Comparison of ENCODE assay signal across 27 mouse cellular contexts in genomic region chr12:8266311-8266710, GRCm38 (mm10). TPM values are rescaled to one million over a fixed set of nuclear protein-coding genes. Genes with fewer than 3 reads are reported as not detected.
"Had no signal": no experiment of that assay in that cellular context is flagged by ENCODE, and none has a peak within 500 bp of the region (broad histone marks: within the 10 kb centered on the region; RNA-seq: fewer than 3 reads in every experiment).

No protein-coding gene starts in this region.

- H3K4me2 ChIP-seq: limb, embryonic 13.5 days; liver, embryonic 12.5 days; liver, embryonic 15.5 days; lung, embryonic 15.5 days; midbrain, embryonic 13.5 days; neural tube, embryonic 13.5 days had no signal

- H3K4me1 ChIP-seq: limb, embryonic 13.5 days; liver, embryonic 12.5 days; liver, embryonic 15.5 days; midbrain, embryonic 10.5 days had no signal

- H3K9ac ChIP-seq: limb, embryonic 13.5 days; liver, embryonic 12.5 days; liver, embryonic 15.5 days; lung, embryonic 15.5 days; midbrain, embryonic 13.5 days; neural tube, embryonic 13.5 days had no signal

- H3K36me3 ChIP-seq: liver, embryonic 12.5 days; lung, embryonic 15.5 days had no signal

- H3K9me3 ChIP-seq: limb, embryonic 10.5 days; limb, embryonic 13.5 days; liver, embryonic 12.5 days; liver, embryonic 15.5 days; lung, embryonic 15.5 days; megakaryocyte, embryonic 14.5 days; midbrain, embryonic 10.5 days; midbrain, embryonic 13.5 days; neural tube, embryonic 13.5 days had no signal

- ATAC-seq: intestine, postnatal 0 days; liver, embryonic 12.5 days; midbrain, embryonic 13.5 days; midbrain, embryonic 16.5 days had no signal

- DNase-seq: layer of hippocampus, adult 9-11 months; liver; lung, adult 18-20 months; lung, postnatal 10 days; lung, postnatal 36 days; thymus, adult 18-20 months; thymus, postnatal 36 days had no signal

- H3K27ac ChIP-seq: layer of hippocampus, adult 2 months; limb, embryonic 10.5 days; limb, embryonic 13.5 days; liver, embryonic 12.5 days; liver, embryonic 15.5 days; lung, embryonic 15.5 days; midbrain, embryonic 10.5 days; midbrain, embryonic 13.5 days; neural tube, embryonic 13.5 days had no signal

- H3K27me3 ChIP-seq: limb, embryonic 13.5 days; liver, embryonic 12.5 days; liver, embryonic 15.5 days; lung, embryonic 15.5 days; megakaryocyte, embryonic 14.5 days; midbrain, embryonic 13.5 days; neural tube, embryonic 13.5 days had no signal

- H3K4me3 ChIP-seq: layer of hippocampus, adult 2 months; limb, embryonic 10.5 days; limb, embryonic 13.5 days; liver, embryonic 12.5 days; liver, embryonic 15.5 days; lung, embryonic 15.5 days; megakaryocyte, embryonic 14.5 days; midbrain, embryonic 10.5 days; midbrain, embryonic 13.5 days; myocyte; neural tube, embryonic 13.5 days had no signal

RNA-seq across cellular contexts. Expression of gene Gdf7, which starts 35.4 kb away (rescaled TPM):
- total RNA-seq: layer of hippocampus, adult 2 months; layer of hippocampus, postnatal 25 days; monocyte, adult 5-6 weeks; neutrophil, adult 5-6 weeks had no signal
- polyA plus RNA-seq: intestine, embryonic 14.5 days; intestine, postnatal 0 days; liver, embryonic 12.5 days; liver, embryonic 15.5 days; lung, embryonic 15.5 days; small intestine, adult 2 months; spleen, adult 2 months; urinary bladder, adult 2 months had no signal
